Comparison of ENCODE assay signal across 20 mouse cellular contexts in genomic region chr12:56528881-56529681, GRCm38 (mm10). TPM values are rescaled to one million over a fixed set of nuclear protein-coding genes. Genes with fewer than 3 reads are reported as not detected.
DNase-seq lines count a peak whose midpoint lies in the region; ATAC-seq lines count a peak whose summit lies in the region.
"Had no signal": no experiment of that assay in that cellular context is flagged by ENCODE, and none has a peak within 500 bp of the region (broad histone marks: within the 10 kb centered on the region; RNA-seq: fewer than 3 reads in every experiment).

No protein-coding gene starts in this region.

- no peak overlapping the region for H3K9ac ChIP-seq in hindbrain, embryonic 16.5 days (ENCODE audit: low read depth, low read length)
- peak overlapping the region; percentile 56 for H3K9ac ChIP-seq in forebrain, embryonic 12.5 days
- H3K9ac ChIP-seq in lung, embryonic 15.5 days = peak overlapping the region; percentile 53
- H3K9ac ChIP-seq in midbrain, embryonic 14.5 days (replicated peaks; ENCODE audit: low read length) = no peak overlapping the region

- H3K27ac ChIP-seq in hindbrain, embryonic 10.5 days = no peak overlapping the region
- H3K27ac ChIP-seq in hindbrain, embryonic 16.5 days (ENCODE audit: low read depth, low read length) = no peak overlapping the region
- peak overlapping the region; percentile 73 for H3K27ac ChIP-seq in forebrain, embryonic 12.5 days
- peak overlapping the region; percentile 93 for H3K27ac ChIP-seq in lung, embryonic 15.5 days
- no peak overlapping the region for H3K27ac ChIP-seq in midbrain, embryonic 14.5 days (replicated peaks; ENCODE audit: low read depth, low read length)
- H3K27ac ChIP-seq: left cerebral cortex, adult 2 months had no signal

- H3K4me1 ChIP-seq in hindbrain, embryonic 10.5 days (replicated peaks) = peaks cover 8% of the 10 kb centered on the region
- no peaks in the 10 kb centered on the region; the same call in 1 of the 2 replicates for H3K4me1 ChIP-seq in hindbrain, embryonic 16.5 days (ENCODE audit: control insufficient read depth, insufficient read depth, low read depth, low read length)
- peaks cover 6% of the 10 kb centered on the region for H3K4me1 ChIP-seq in forebrain, embryonic 12.5 days
- H3K4me1 ChIP-seq in lung, embryonic 15.5 days = no peaks in the 10 kb centered on the region
- no peaks in the 10 kb centered on the region for H3K4me1 ChIP-seq in midbrain, embryonic 14.5 days (ENCODE audit: control insufficient read depth, insufficient read depth, low read length)

- H3K4me2 ChIP-seq in hindbrain, embryonic 16.5 days (ENCODE audit: low read length) = no peak overlapping the region
- peak overlapping the region; percentile 42 for H3K4me2 ChIP-seq in forebrain, embryonic 12.5 days
- peak overlapping the region; percentile 56 for H3K4me2 ChIP-seq in lung, embryonic 15.5 days
- peak overlapping the region; percentile 12 for H3K4me2 ChIP-seq in midbrain, embryonic 14.5 days (ENCODE audit: low read length)
- H3K4me2 ChIP-seq: liver, embryonic 11.5 days had no signal

- intact Hi-C loops in left cerebral cortex, postnatal 14 days (cut with DNase I) = loop anchor here (5.0 kb wide), 1 partner anchor 472 kb away; no protein-coding TSS in a partner anchor

- WGBS in hindbrain, embryonic 10.5 days = 1% methylated on average over 36 of the region's 36 CpGs
- 2% methylated on average over 36 of the region's 36 CpGs for WGBS in hindbrain, embryonic 16.5 days
- under 1% methylated on average over 36 of the region's 36 CpGs for WGBS in forebrain, embryonic 12.5 days
- WGBS in lung, embryonic 15.5 days = 1% methylated on average over 36 of the region's 36 CpGs
- WGBS in midbrain, embryonic 14.5 days = under 1% methylated on average over 36 of the region's 36 CpGs

- peak; percentile 51 for DNase-seq in hindbrain, embryonic 10.5 days (ENCODE audit: low spot score)
- DNase-seq in midbrain, embryonic 14.5 days = no peak
- DNase-seq in adrenal gland, postnatal 25 days = no peak
- no peak for DNase-seq in left cerebral cortex, postnatal 14 days (ENCODE audit: low spot score in 2 of 2)
- DNase-seq: B cell, adult 2 months; cerebellum, adult 11 months; gastrocnemius, postnatal 14 days; kidney, postnatal 36 days; thymus, postnatal 25 days had no signal

- H3K4me3 ChIP-seq in hindbrain, embryonic 10.5 days = peak overlapping the region; percentile 13; the same call in 1 of the 2 replicates
- no peak overlapping the region for H3K4me3 ChIP-seq in hindbrain, embryonic 16.5 days (ENCODE audit: low read length)
- H3K4me3 ChIP-seq in forebrain, embryonic 12.5 days (replicated peaks) = peak overlapping the region; percentile 48
- peak overlapping the region; percentile 53 for H3K4me3 ChIP-seq in lung, embryonic 15.5 days
- no peak overlapping the region; the same call in 1 of the 2 replicates for H3K4me3 ChIP-seq in midbrain, embryonic 14.5 days (replicated peaks; ENCODE audit: low read depth, low read length)
- H3K4me3 ChIP-seq: left cerebral cortex, adult 2 months had no signal

- no peak for ATAC-seq in hindbrain, embryonic 16.5 days
- ATAC-seq in forebrain, embryonic 12.5 days (ENCODE audit: low FRiP score) = no peak
- ATAC-seq in lung, embryonic 15.5 days (ENCODE audit: borderline replicate concordance, extremely low read depth, low FRiP score, low TSS enrichment) = peak; percentile 56
- ATAC-seq in midbrain, embryonic 14.5 days (ENCODE audit: low FRiP score, low TSS enrichment) = no peak; the same call in 1 of the 2 replicates
- no peak for ATAC-seq in megakaryocyte, adult 5-6 weeks (ENCODE audit: poor library complexity, severe bottlenecking)

- peaks cover 98% of the 10 kb centered on the region for H3K27me3 ChIP-seq in hindbrain, embryonic 10.5 days (ENCODE audit: insufficient read depth, poor library complexity, severe bottlenecking)
- peaks cover 75% of the 10 kb centered on the region for H3K27me3 ChIP-seq in hindbrain, embryonic 16.5 days (replicated peaks; ENCODE audit: control insufficient read depth, insufficient read depth, low read length)
- peaks cover 93% of the 10 kb centered on the region for H3K27me3 ChIP-seq in forebrain, embryonic 12.5 days
- peaks cover 92% of the 10 kb centered on the region for H3K27me3 ChIP-seq in lung, embryonic 15.5 days
- peaks cover 94% of the 10 kb centered on the region for H3K27me3 ChIP-seq in midbrain, embryonic 14.5 days (ENCODE audit: control insufficient read depth, insufficient read depth, low read length)

- H3K36me3 ChIP-seq in hindbrain, embryonic 10.5 days = no peaks in the 10 kb centered on the region
- H3K36me3 ChIP-seq in hindbrain, embryonic 16.5 days (ENCODE audit: control insufficient read depth, insufficient read depth, low read length) = no peaks in the 10 kb centered on the region
- no peaks in the 10 kb centered on the region for H3K36me3 ChIP-seq in forebrain, embryonic 12.5 days (replicated peaks)
- no peaks in the 10 kb centered on the region for H3K36me3 ChIP-seq in lung, embryonic 15.5 days
- no peaks in the 10 kb centered on the region for H3K36me3 ChIP-seq in midbrain, embryonic 14.5 days (ENCODE audit: control insufficient read depth, insufficient read depth, low read length)

- no peaks in the 10 kb centered on the region for H3K9me3 ChIP-seq in hindbrain, embryonic 10.5 days
- H3K9me3 ChIP-seq in hindbrain, embryonic 16.5 days (ENCODE audit: control insufficient read depth, low read length) = no peaks in the 10 kb centered on the region
- no peaks in the 10 kb centered on the region for H3K9me3 ChIP-seq in forebrain, embryonic 12.5 days
- no peaks in the 10 kb centered on the region for H3K9me3 ChIP-seq in lung, embryonic 15.5 days
- no peaks in the 10 kb centered on the region for H3K9me3 ChIP-seq in midbrain, embryonic 14.5 days (ENCODE audit: control insufficient read depth, low read length)

RNA-seq across cellular contexts. Expression of gene Nkx2-1, which starts 7.6 kb away (rescaled TPM):
- 3.2 and 3.6 TPM in 2 replicates for polyA plus RNA-seq in hindbrain, embryonic 10.5 days (2016; fragmentation: Nextera tagmentation; extraction: Ambion mirVana)
- 0.54 TPM in 1 of 2 replicates, not detected in the other for polyA plus RNA-seq in hindbrain, embryonic 16.5 days (2015; fragmentation: Nextera tagmentation; extraction: Ambion mirVana)
- 37.2 and 66.0 TPM in 2 replicates for polyA plus RNA-seq in forebrain, embryonic 12.5 days (2016; fragmentation: Nextera tagmentation; extraction: Ambion mirVana)
- polyA plus RNA-seq in lung, embryonic 15.5 days (2015; fragmentation: Nextera tagmentation; extraction: Ambion mirVana) = 84.7 and 87.6 TPM in 2 replicates
- 0.24 TPM in 1 of 2 replicates, not detected in the other for polyA plus RNA-seq in midbrain, embryonic 14.5 days (2014; fragmentation: Nextera tagmentation; extraction: Ambion mirVana)
- total RNA-seq in adrenal gland, postnatal 25 days (2021) = not detected in 2 replicates
- total RNA-seq in left cerebral cortex, postnatal 14 days (2021) = under 1 TPM; 0.35 to 0.47 TPM
- total RNA-seq in megakaryocyte, adult 5-6 weeks (2015) = not detected in 2 replicates
- not detected in 2 replicates for total RNA-seq in megakaryocyte, adult 5-6 weeks (2017)
- total RNA-seq: adrenal gland, postnatal 4 days; common myeloid progenitor, adult 5-6 weeks; gastrocnemius, postnatal 14 days; megakaryocyte-erythroid progenitor cell, adult 5-6 weeks; MEL had no signal
- polyA plus RNA-seq: liver, embryonic 11.5 days; neural tube, embryonic 14.5 days had no signal

Comparison
In these comparisons a context has a peak if more than half of its experiments do, and no peak if none do; other contexts are left out.
1. H3K4me3 ChIP-seq: peak in hindbrain, embryonic 10.5 days (single experiment), forebrain, embryonic 12.5 days (single experiment) and lung, embryonic 15.5 days (single experiment); none in hindbrain, embryonic 16.5 days (single experiment) and midbrain, embryonic 14.5 days (single experiment).
2. H3K27ac ChIP-seq: peak in forebrain, embryonic 12.5 days (single experiment) and lung, embryonic 15.5 days (single experiment); none in hindbrain, embryonic 10.5 days (single experiment), hindbrain, embryonic 16.5 days (single experiment) and midbrain, embryonic 14.5 days (single experiment).
3. H3K9ac ChIP-seq: peak in forebrain, embryonic 12.5 days (single experiment) and lung, embryonic 15.5 days (single experiment); none in hindbrain, embryonic 16.5 days (single experiment) and midbrain, embryonic 14.5 days (single experiment).